Mouse (Mus musculus) liver, embryonic 14.5 days (tissue): ENCODE results near the gene Plekhj1.

Experiments
- CTCF ChIP-seq: IDR thresholded peaks from 2 replicates; pipeline ENCODE4 v1.5.1; 2016; ENCODE audit warnings: antibody characterized with exemption, low read depth, control low read depth
- EP300 ChIP-seq: IDR thresholded peaks from 2 replicates; pipeline ENCODE4 v1.6.1; 2016; ENCODE audit warnings: antibody characterized with exemption, low read depth

GRCm38 (mm10) chr10:80836949-80837379 is 38.5 kb upstream of the Plekhj1 start:
- TF ChIP-seq CTCF = no peak
- TF ChIP-seq EP300 = no peak
